Mouse (Mus musculus): ENCODE measurements around the gene Xpa. TPM values are rescaled to one million over a fixed set of nuclear protein-coding genes. Genes with fewer than 3 reads are reported as not detected.
"Not testable (repeated sequence)": the region's sequence is repeated elsewhere in the genome, so short reads cannot be mapped to it uniquely, and the experiment has no call there.

Xpa gene
- total and polyA plus RNA-seq, 2 experiments, result 10.3 to 18.7 TPM

GRCm38 (mm10) chr4:46202562-46203126 is 6.5 kb upstream of the Xpa start:
- Histone ChIP-seq H3K79me2 (ENCODE audit: control insufficient read depth, insufficient read depth, low read length) (no peaks in the 10 kb centered on the region), H3K9ac (ENCODE audit: low read depth, low read length) (no peak overlapping the region), H3K27ac (replicated peaks; ENCODE audit: insufficient read depth, low read depth, low read length) (no peak overlapping the region), H3K4me1 (ENCODE audit: control insufficient read depth, insufficient read depth, low read length) (no peaks in the 10 kb centered on the region), H3K27me3 (ENCODE audit: control insufficient read depth, insufficient read depth, low read length) (no peaks in the 10 kb centered on the region), H3K36me3 (ENCODE audit: control insufficient read depth, insufficient read depth, low read length) (no peaks in the 10 kb centered on the region), H3K4me3 (ENCODE audit: insufficient read depth, low read depth, low read length) (no peak overlapping the region)
- no peak for TF ChIP-seq POLR2A (IDR thresholded peaks at IDR 0.05; ENCODE audit: extremely low read depth, insufficient read depth, low read length)
- no peak for TF ChIP-seq CTCF (IDR thresholded peaks at IDR 0.05; ENCODE audit: low read depth, low read length)
- DNase-seq (ENCODE audit: extremely low read depth, low read depth, low spot score), result no peak
- WGBS, result 12% methylated on average over 23 of the region's 23 CpGs

DNA sequence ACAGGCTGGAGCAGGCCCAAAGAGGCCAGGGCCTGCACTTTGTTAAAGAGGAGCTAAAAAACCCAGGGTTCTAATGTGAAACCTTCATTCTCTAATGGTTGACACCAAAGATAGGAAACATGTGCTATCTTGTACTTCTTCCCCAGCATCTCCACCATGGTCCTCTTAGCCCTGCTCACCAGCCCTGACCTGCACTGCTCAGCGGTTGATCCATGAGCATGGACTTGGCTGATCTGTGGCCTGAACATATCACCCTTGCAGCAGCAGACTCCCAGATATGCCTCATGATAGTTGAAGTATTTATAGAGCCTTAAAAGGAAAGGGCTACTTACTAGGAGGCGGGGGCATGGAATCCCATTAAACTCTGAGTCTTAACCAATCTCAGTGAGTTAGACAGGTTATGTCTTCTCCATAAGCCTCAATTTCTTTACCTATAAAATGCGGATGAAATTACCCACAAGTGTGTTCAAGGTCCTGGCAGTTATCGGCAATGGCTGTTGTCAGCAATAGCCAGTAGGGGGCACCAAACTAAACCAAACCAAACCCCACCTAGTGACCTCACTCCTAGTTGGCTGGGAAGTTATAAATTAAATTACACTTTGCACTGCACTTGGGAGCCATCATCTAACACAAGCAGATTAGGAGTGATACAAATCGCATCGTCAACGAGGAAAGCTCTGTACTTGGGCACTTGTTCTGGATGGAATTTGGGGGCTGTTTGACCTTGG is 5.9 kb upstream of the Xpa start:
- H3K9ac ChIP-seq (ENCODE audit: low read depth, low read length), result no peak overlapping the region
- 7% methylated on average over 7 of the region's 7 CpGs for WGBS
- no peak overlapping the region for H3K27ac ChIP-seq (replicated peaks; ENCODE audit: insufficient read depth, low read depth, low read length)
- DNase-seq (ENCODE audit: extremely low read depth, low read depth, low spot score), result peak; percentile 76
- TF ChIP-seq POLR2A (IDR thresholded peaks at IDR 0.05; ENCODE audit: extremely low read depth, insufficient read depth, low read length), result no peak
- peak; percentile 63 for TF ChIP-seq CTCF (IDR thresholded peaks at IDR 0.05; ENCODE audit: low read depth, low read length)
- H3K79me2 ChIP-seq (ENCODE audit: control insufficient read depth, insufficient read depth, low read length), result no peaks in the 10 kb centered on the region
- H3K36me3 ChIP-seq (ENCODE audit: control insufficient read depth, insufficient read depth, low read length), result no peaks in the 10 kb centered on the region
- no peaks in the 10 kb centered on the region for H3K4me1 ChIP-seq (ENCODE audit: control insufficient read depth, insufficient read depth, low read length)
- no peaks in the 10 kb centered on the region for H3K27me3 ChIP-seq (ENCODE audit: control insufficient read depth, insufficient read depth, low read length)
- H3K4me3 ChIP-seq (ENCODE audit: insufficient read depth, low read depth, low read length), result no peak overlapping the region

DNA sequence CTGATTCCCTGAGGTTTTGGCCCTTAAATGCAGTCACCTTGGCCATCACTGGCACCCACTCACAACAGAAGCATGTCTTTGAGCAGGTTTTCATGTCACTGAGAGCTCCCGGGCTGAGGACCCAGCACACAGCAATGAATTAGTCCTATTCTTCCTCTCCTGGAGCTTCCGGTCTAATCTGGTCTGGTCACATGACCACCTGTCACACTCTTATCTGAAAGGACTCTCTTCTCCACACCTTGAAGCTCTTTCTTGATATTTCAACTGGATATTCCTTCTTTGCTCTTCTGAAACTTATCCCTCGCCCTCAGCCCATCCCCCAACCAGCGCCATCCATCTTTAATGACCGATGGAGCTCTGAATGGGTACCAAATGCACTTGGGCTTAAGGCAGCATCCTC is 2.0 kb upstream of the Xpa start:
- Histone ChIP-seq H3K36me3 (ENCODE audit: control insufficient read depth, insufficient read depth, low read length) (no peaks in the 10 kb centered on the region), H3K79me2 (ENCODE audit: control insufficient read depth, insufficient read depth, low read length) (peaks cover 9% of the 10 kb centered on the region; the same call in 1 of the 2 replicates), H3K4me1 (ENCODE audit: control insufficient read depth, insufficient read depth, low read length) (peaks cover 6% of the 10 kb centered on the region), H3K27ac (replicated peaks; ENCODE audit: insufficient read depth, low read depth, low read length) (no peak overlapping the region), H3K4me3 (ENCODE audit: insufficient read depth, low read depth, low read length) (no peak overlapping the region), H3K9ac (ENCODE audit: low read depth, low read length) (no peak overlapping the region), H3K27me3 (ENCODE audit: control insufficient read depth, insufficient read depth, low read length) (no peaks in the 10 kb centered on the region)
- 73% methylated on average over 5 of the region's 5 CpGs for WGBS
- DNase-seq (ENCODE audit: extremely low read depth, low read depth, low spot score), result no peak
- TF ChIP-seq CTCF (IDR thresholded peaks at IDR 0.05; ENCODE audit: low read depth, low read length), result no peak
- TF ChIP-seq POLR2A (IDR thresholded peaks at IDR 0.05; ENCODE audit: extremely low read depth, insufficient read depth, low read length), result no peak

DNA sequence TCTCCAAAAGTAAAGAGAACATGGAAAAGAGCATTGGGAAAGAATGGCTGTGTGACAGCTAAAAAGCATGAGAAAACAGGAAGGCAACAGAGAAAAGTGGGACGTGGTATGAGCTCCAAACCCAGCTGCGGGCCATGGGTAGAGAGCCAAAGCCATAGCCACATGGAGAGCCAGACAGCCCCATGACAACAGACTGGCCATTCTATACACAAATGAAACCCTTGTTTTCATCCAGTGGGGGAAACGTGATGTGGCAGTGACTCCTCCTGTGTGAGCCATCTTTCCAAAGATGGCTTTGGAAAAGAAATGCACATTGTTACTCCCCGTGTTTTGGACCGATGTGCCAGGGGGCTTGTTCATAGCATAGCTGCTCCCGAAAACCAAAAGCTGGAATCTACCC is 402 bp upstream of the Xpa start:
- H3K9ac ChIP-seq (ENCODE audit: low read depth, low read length), result peak overlapping the region; percentile 13; the same call in 1 of the 2 replicates
- H3K79me2 ChIP-seq (ENCODE audit: control insufficient read depth, insufficient read depth, low read length), result peaks cover 9% of the 10 kb centered on the region; the same call in 1 of the 2 replicates
- peak overlapping the region; percentile 30 for H3K27ac ChIP-seq (replicated peaks; ENCODE audit: insufficient read depth, low read depth, low read length)
- no peak for DNase-seq (ENCODE audit: extremely low read depth, low read depth, low spot score)
- peak overlapping the region; percentile 95 for H3K4me3 ChIP-seq (ENCODE audit: insufficient read depth, low read depth, low read length)
- H3K36me3 ChIP-seq (ENCODE audit: control insufficient read depth, insufficient read depth, low read length), result no peaks in the 10 kb centered on the region
- no peaks in the 10 kb centered on the region for H3K27me3 ChIP-seq (ENCODE audit: control insufficient read depth, insufficient read depth, low read length)
- no peak for TF ChIP-seq CTCF (IDR thresholded peaks at IDR 0.05; ENCODE audit: low read depth, low read length)
- TF ChIP-seq POLR2A (IDR thresholded peaks at IDR 0.05; ENCODE audit: extremely low read depth, insufficient read depth, low read length), result no peak
- WGBS, result 43% methylated on average over 6 of the region's 6 CpGs
- H3K4me1 ChIP-seq (ENCODE audit: control insufficient read depth, insufficient read depth, low read length), result peaks cover 6% of the 10 kb centered on the region

- not testable (repeated sequence) for H3K4me3 ChIP-seq (ENCODE audit: insufficient read depth, low read depth, low read length); H3K9ac ChIP-seq (ENCODE audit: low read depth, low read length); H3K27me3 ChIP-seq (ENCODE audit: control insufficient read depth, insufficient read depth, low read length); H3K4me1 ChIP-seq (ENCODE audit: control insufficient read depth, insufficient read depth, low read length); H3K27ac ChIP-seq (replicated peaks; ENCODE audit: insufficient read depth, low read depth, low read length)
- peaks cover 18% of the 10 kb centered on the region; the same call in 1 of the 2 replicates for H3K36me3 ChIP-seq (ENCODE audit: control insufficient read depth, insufficient read depth, low read length)
- DNase-seq (ENCODE audit: extremely low read depth, low read depth, low spot score), result peak; percentile 29
- peaks cover 12% of the 10 kb centered on the region; the same call in 1 of the 2 replicates for H3K79me2 ChIP-seq (ENCODE audit: control insufficient read depth, insufficient read depth, low read length)
- TF ChIP-seq CTCF (IDR thresholded peaks at IDR 0.05; ENCODE audit: low read depth, low read length), result 0 out of 2 replicates have a peak, but pooled peaks have one; percentile 6
These were observed 4.1 kb downstream of the Xpa start for GRCm38 (mm10) chr4:46192011-46192410.

GRCm38 (mm10) chr4:46186466-46186865 is 9.6 kb downstream of the Xpa start:
- H3K27me3 ChIP-seq (ENCODE audit: control insufficient read depth, insufficient read depth, low read length), result no peaks in the 10 kb centered on the region
- no peaks in the 10 kb centered on the region for H3K4me1 ChIP-seq (ENCODE audit: control insufficient read depth, insufficient read depth, low read length)
- whole genome bisulfite sequencing, result 51% methylated on average over 3 of the region's 3 CpGs
- no peak overlapping the region for H3K27ac ChIP-seq (replicated peaks; ENCODE audit: insufficient read depth, low read depth, low read length)
- H3K4me3 ChIP-seq (ENCODE audit: insufficient read depth, low read depth, low read length), result no peak overlapping the region
- H3K79me2 ChIP-seq (ENCODE audit: control insufficient read depth, insufficient read depth, low read length), result peaks cover 2% of the 10 kb centered on the region; the same call in 1 of the 2 replicates
- peaks cover 60% of the 10 kb centered on the region for H3K36me3 ChIP-seq (ENCODE audit: control insufficient read depth, insufficient read depth, low read length)
- TF ChIP-seq CTCF (IDR thresholded peaks at IDR 0.05; ENCODE audit: low read depth, low read length) (no peak), POLR2A (IDR thresholded peaks at IDR 0.05; ENCODE audit: extremely low read depth, insufficient read depth, low read length) (no peak)
- peak; percentile 55 for DNase-seq (ENCODE audit: extremely low read depth, low read depth, low spot score)
- H3K9ac ChIP-seq (ENCODE audit: low read depth, low read length), result no peak overlapping the region
